Mouse (Mus musculus) heart, embryonic 14.5 days (tissue): ENCODE results near the gene Mef2d. TPM values are rescaled to one million over a fixed set of nuclear protein-coding genes. Genes with fewer than 3 reads are reported as not detected.

Experiments used
- ATAC-seq: fragments of 200-750 bp; cut with Nextera tagmentation; 2 replicates; pipeline ENCODE4 v1.8.0; 2017; ENCODE audit warnings: low read depth, moderate TSS enrichment; ENCODE audit not compliant: insufficient number of reproducible peaks, insufficient read depth, low FRiP score
- H3K27ac ChIP-seq, 2 experiments: fragments of 200-500 bp in 1 of 2; fragments of 300-500 bp in 1 of 2; sonication (generic) in 1 of 2; replicated peaks in 1 of 2; 2 replicates each; pipeline ENCODE4 v1.5.1; 2012 to 2014; ENCODE audit warnings: low read depth in 2 of 2, low read length in 2 of 2, control low read depth in 1 of 2, mild to moderate bottlenecking in 1 of 2, mixed read lengths in 1 of 2; ENCODE audit not compliant: control insufficient read depth in 1 of 2, insufficient read depth in 1 of 2
- H3K27me3 ChIP-seq: fragments of 300-500 bp; sonication (generic); 2 replicates; pipeline ENCODE4 v1.6.1; 2014; ENCODE audit warnings: mild to moderate bottlenecking, low read length, control low read depth; ENCODE audit not compliant: control insufficient read depth, insufficient read depth
- H3K36me3 ChIP-seq: fragments of 300-500 bp; sonication (generic); 2 replicates; pipeline ENCODE4 v1.6.1; 2014; ENCODE audit warnings: mild to moderate bottlenecking, control low read depth, low read length, mixed read lengths; ENCODE audit not compliant: control insufficient read depth, insufficient read depth
- H3K4me1 ChIP-seq, 2 experiments: fragments of 200-500 bp in 1 of 2; fragments of 300-500 bp in 1 of 2; sonication (generic) in 1 of 2; 2 replicates each; pipeline ENCODE4 v1.6.1; 2012 to 2014; ENCODE audit warnings: low read length in 2 of 2, control low read depth in 1 of 2, mixed read lengths in 1 of 2; ENCODE audit not compliant: control insufficient read depth in 2 of 2, insufficient read depth in 2 of 2
- H3K4me2 ChIP-seq: fragments of 300-500 bp; sonication (generic); 2 replicates; pipeline ENCODE4 v1.6.1; 2014; ENCODE audit warnings: mild to moderate bottlenecking, low read length
- H3K4me3 ChIP-seq, 2 experiments: fragments of 200-500 bp in 1 of 2; fragments of 300-500 bp in 1 of 2; sonication (generic) in 1 of 2; 2 replicates each; pipeline ENCODE4 v1.5.1; 2012 to 2014; ENCODE audit warnings: low read length in 2 of 2, mild to moderate bottlenecking in 2 of 2, control low read depth in 1 of 2, low read depth in 1 of 2, moderate library complexity in 1 of 2; ENCODE audit not compliant: control insufficient read depth in 1 of 2, insufficient read depth in 1 of 2
- H3K9ac ChIP-seq: fragments of 300-500 bp; sonication (generic); 2 replicates; pipeline ENCODE4 v1.6.1; 2014; ENCODE audit warnings: mild to moderate bottlenecking, low read length
- H3K9me3 ChIP-seq: fragments of 300-500 bp; sonication (generic); 2 replicates; pipeline ENCODE4 v1.6.1; 2016; ENCODE audit warnings: low read length, control low read depth; ENCODE audit not compliant: control insufficient read depth
- WGBS: fragments of 180-500 bp; shearing (Covaris S2); extraction: QIAGEN DNeasy Blood & Tissue Kit; methylation state at CpG from one replicate; pipeline ENCODE4 v1.1.7; 2014; 5-methylcytosine and 5-hydroxymethylcytosine counted together
- polyA plus RNA-seq: library from polyadenylated mRNA; unstranded; fragments of >200 nt; fragmentation: Nextera tagmentation; extraction: Ambion mirVana; gene quantifications from 2 replicates; pipeline ENCODE4 v1.2.1, GENCODE M21; 2014

Gene Mef2d
- polyA plus RNA-seq, 1 experiment from 2014 or later: 52.1 TPM

DNA sequence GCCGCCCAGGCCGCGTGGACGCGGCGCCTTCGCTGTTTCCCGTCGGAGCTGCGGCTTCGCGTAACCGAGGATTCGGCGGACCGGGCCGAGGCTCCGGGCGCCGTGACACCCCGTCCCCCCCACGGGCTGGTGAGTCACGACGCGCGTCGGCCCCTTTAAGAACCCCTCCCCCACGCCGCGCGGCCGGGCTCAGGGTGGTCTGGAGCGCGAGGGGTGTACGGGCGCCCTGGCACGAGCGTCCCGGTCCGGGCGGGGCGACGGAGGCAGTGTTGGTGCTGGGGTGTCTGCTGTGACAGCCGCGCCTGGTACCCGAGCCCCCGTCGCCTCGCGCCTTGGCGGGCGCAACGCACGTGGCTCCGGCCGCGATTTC is 359 bp downstream of the Mef2d start:
- ATAC-seq: peak; percentile 37
- peak overlapping the region; percentile 65 to 98 for H3K4me3 ChIP-seq
- under 1% methylated on average over 57 of the region's 57 CpGs for WGBS
- no peaks in the 10 kb centered on the region for H3K9me3 ChIP-seq
- H3K4me1 ChIP-seq: peaks cover 54 to 66% of the 10 kb centered on the region in 2 experiments
- no peaks in the 10 kb centered on the region for H3K27me3 ChIP-seq
- peak overlapping the region; percentile 74 for H3K4me2 ChIP-seq
- peak overlapping the region; percentile 100 for H3K9ac ChIP-seq
- H3K36me3 ChIP-seq: peaks cover 7% of the 10 kb centered on the region
- peak overlapping the region; percentile 89 to 100 for H3K27ac ChIP-seq

DNA sequence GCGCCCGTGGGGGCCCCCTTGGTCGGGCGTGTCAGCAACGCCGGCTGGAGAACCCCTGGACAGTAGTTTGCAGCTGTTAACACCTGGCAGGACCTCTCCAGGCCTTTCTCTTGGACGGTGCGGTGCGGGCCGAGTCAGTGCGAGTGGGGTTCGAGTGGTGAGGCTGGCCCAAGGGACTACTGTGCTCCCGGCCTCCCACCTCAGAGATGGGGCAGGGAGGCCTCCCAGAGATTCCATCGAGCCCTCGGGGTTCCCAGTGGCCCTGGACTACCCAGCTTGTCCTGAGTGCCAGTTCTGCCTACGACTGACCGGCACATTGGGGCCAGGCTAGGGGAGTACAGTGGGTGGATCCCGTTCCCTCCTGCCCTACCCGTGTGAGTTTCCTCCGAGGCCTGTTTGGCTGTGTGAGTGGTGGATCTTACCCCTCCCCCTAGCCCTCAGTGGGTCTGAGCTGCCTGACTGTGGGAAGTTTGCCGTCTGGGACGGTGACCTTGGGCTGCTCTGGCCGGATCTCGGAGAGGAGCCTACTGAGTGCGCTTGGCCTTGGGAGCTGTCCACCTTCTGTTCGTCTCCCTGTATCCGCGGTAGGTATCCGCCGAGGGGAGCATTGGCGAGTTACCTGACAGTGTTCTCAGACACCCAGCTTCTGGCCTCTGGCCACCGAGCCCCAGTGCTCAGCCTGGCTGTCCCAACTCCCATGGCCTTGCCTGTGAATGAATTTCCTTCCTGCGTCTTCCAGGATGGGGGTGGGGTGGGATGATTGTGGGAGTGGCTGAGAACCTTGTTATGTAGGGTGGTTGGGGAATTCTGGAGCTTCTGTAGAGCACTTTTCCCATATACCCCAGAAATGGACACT is 972 bp downstream of the Mef2d start:
- H3K4me2 ChIP-seq: peak overlapping the region; percentile 74
- H3K4me1 ChIP-seq: peaks cover 59 to 68% of the 10 kb centered on the region in 2 experiments
- H3K27ac ChIP-seq: peak overlapping the region; percentile 89 to 100
- H3K4me3 ChIP-seq: peak overlapping the region; percentile 65 to 98
- WGBS: under 1% methylated on average over 33 of the region's 33 CpGs
- peaks cover 7% of the 10 kb centered on the region for H3K36me3 ChIP-seq
- H3K27me3 ChIP-seq: no peaks in the 10 kb centered on the region
- H3K9ac ChIP-seq: peak overlapping the region; percentile 100
- peak; percentile 7; the same call in 1 of the 2 replicates for ATAC-seq
- H3K9me3 ChIP-seq: no peaks in the 10 kb centered on the region

GRCm38 (mm10) chr3:88143961-88144486 is 1.9 kb downstream of the Mef2d start:
- Histone ChIP-seq H3K9me3 (no peaks in the 10 kb centered on the region), H3K27me3 (no peaks in the 10 kb centered on the region), H3K9ac (peak overlapping the region; percentile 100), H3K4me2 (peak overlapping the region; percentile 74), H3K4me3 (peak overlapping the region; percentile 65 to 98), H3K4me1 (peaks cover 66 to 77% of the 10 kb centered on the region in 2 experiments), H3K27ac (peak overlapping the region; percentile 89 to 100), H3K36me3 (peaks cover 7% of the 10 kb centered on the region)
- ATAC-seq: peak; percentile 11; the same call in 1 of the 2 replicates
- WGBS: 4% methylated on average over 5 of the region's 5 CpGs

DNA sequence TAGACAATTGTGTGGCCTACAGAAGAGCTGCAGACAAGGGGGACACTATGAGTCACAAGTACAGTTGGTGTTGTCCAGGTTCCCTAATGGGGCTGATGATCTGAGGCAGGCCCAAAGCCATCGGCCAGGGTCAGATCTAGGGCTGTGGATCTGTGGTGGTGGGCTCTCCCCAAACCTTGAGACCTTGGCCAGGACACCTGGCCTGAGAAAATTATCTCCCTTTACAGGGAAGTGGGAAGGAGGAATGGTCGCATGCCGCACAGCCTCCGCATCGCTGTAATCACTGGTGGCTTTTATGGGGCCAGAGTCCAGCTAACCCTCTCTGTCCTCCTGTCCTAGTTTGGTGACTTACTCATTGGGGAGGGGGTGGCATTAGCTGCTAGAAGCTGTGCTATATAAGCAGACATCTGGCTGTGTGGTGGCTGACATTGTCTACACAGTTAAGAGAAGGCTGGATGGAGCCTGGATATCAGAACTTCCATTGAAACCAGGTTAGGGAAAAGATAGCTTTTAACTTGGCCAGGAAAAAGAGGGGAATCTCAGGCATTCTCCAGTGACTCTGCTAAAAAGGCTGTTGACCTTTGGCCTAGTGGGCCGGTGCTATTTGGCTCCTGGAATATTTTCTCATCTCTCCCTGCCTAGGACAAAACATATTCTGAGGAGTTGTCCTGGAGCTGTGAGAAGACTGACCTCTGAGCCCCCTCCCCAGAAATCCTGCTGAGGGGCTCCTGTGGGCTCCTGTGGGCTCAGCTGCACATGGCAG is 2.7 kb downstream of the Mef2d start:
- Histone ChIP-seq H3K4me3 (peak overlapping the region; percentile 65 to 98), H3K4me1 (peaks cover 66 to 78% of the 10 kb centered on the region in 2 experiments), H3K27me3 (no peaks in the 10 kb centered on the region), H3K27ac (peak overlapping the region; percentile 89 to 100), H3K9ac (peak overlapping the region; percentile 100), H3K36me3 (peaks cover 7% of the 10 kb centered on the region), H3K4me2 (peak overlapping the region; percentile 74), H3K9me3 (no peaks in the 10 kb centered on the region)
- 28% methylated on average over 6 of the region's 6 CpGs for WGBS
- ATAC-seq: no peak

- peak overlapping the region in 1 of 2 experiments; percentile 98; a peak in 2 of 4 replicates for H3K4me3 ChIP-seq
- H3K9me3 ChIP-seq: no peaks in the 10 kb centered on the region
- H3K4me2 ChIP-seq: peak overlapping the region; percentile 74
- ATAC-seq: no peak
- H3K9ac ChIP-seq: peak overlapping the region; percentile 100
- H3K27me3 ChIP-seq: no peaks in the 10 kb centered on the region
- 21% methylated on average over 4 of the region's 4 CpGs for WGBS
- H3K4me1 ChIP-seq: peaks cover 64 to 78% of the 10 kb centered on the region in 2 experiments
- peak overlapping the region; percentile 2 to 100; a peak in 2 of 4 replicates for H3K27ac ChIP-seq
- peaks cover 7% of the 10 kb centered on the region for H3K36me3 ChIP-seq
Observed at GRCm38 (mm10) chr3:88145411-88145782, 3.2 kb downstream of the Mef2d start.

- Histone ChIP-seq H3K4me3 (peak overlapping the region in 1 of 2 experiments; percentile 98; a peak in 2 of 4 replicates), H3K27ac (peak overlapping the region; percentile 2 to 100; a peak in 2 of 4 replicates)
Observed at GRCm38 (mm10) chr3:88145952-88146351, 3.8 kb downstream of the Mef2d start.

More at GRCm38 (mm10) chr3:88145952-88146351, 3.8 kb downstream of the Mef2d start:
- no peaks in the 10 kb centered on the region for H3K9me3 ChIP-seq
- ATAC-seq: no peak
- peaks cover 7% of the 10 kb centered on the region for H3K36me3 ChIP-seq
- H3K9ac ChIP-seq: peak overlapping the region; percentile 100
- H3K4me1 ChIP-seq: peaks cover 64 to 78% of the 10 kb centered on the region in 2 experiments
- no peaks in the 10 kb centered on the region for H3K27me3 ChIP-seq
- peak overlapping the region; percentile 74 for H3K4me2 ChIP-seq
- 33% methylated on average over 5 of the region's 5 CpGs for WGBS
